Mouse (Mus musculus): ENCODE results near the gene Naip6.
"Not testable (repeated sequence)": the region's sequence is repeated elsewhere in the genome, so short reads cannot be mapped to it uniquely, and the experiment has no call there.

DNA sequence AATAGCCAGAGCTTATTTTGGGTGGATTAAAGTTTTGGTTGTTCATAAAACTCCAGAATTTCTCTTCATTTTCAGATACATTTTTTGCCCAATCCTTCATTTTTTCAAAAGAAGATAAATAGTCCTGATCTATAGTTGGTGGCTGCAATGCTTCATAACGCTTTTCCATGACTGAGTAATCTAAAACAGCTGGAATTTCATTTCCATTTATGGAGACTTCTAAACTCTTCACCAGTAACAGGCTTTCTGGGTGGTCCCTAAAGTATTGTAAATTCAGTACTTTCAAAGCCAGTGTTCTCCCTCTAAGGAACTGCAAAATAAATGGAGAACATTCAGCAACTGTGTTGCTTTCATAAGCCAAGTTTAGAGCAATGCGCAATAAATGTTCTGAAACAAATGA lies 34.8 kb upstream of the Naip6 start:
- TF ChIP-seq CTCF (IDR thresholded peaks at IDR 0.05; ENCODE audit: low read depth); EP300 (optimal IDR thresholded peaks at IDR 0.05): not testable (repeated sequence)
